Mouse (Mus musculus): ENCODE data around the gene Phospho1. TPM values are rescaled to one million over a fixed set of nuclear protein-coding genes. Genes with fewer than 3 reads are reported as not detected.
A peak's percentile ranks its signal among the peaks of the same experiment; 100 is the strongest.

Phospho1 gene
- total and polyA plus RNA-seq, 2 experiments from 2014 or later: 0.59 to 5.2 TPM

GRCm38 (mm10) chr11:95783457-95783856 lies 40.8 kb upstream of the Phospho1 start:
- Histone ChIP-seq H3K36me3 (ENCODE audit: insufficient read depth, low read length) (no peaks in the 10 kb centered on the region), H3K4me1 (ENCODE audit: insufficient read depth, low read length) (no peaks in the 10 kb centered on the region), H3K9ac (replicated peaks; ENCODE audit: low read length) (no peak overlapping the region), H3K4me3 (ENCODE audit: low read length) (no peak overlapping the region), H3K27ac (no peak overlapping the region), H3K9me3 (ENCODE audit: low read length) (no peaks in the 10 kb centered on the region), H3K27me3 (ENCODE audit: insufficient read depth, low read length) (no peaks in the 10 kb centered on the region), H3K4me2 (ENCODE audit: low read depth, low read length) (no peak overlapping the region)
- ATAC-seq (no peak), DNase-seq (ENCODE audit: low spot score) (no peak)
- no peak for TF ChIP-seq CTCF (IDR thresholded peaks at IDR 0.05; ENCODE audit: low read depth)
- WGBS: 76% methylated on average over 4 of the region's 4 CpGs

GRCm38 (mm10) chr11:95783958-95784357 lies 40.3 kb upstream of the Phospho1 start:
- Histone ChIP-seq H3K4me1 (ENCODE audit: insufficient read depth, low read length) (no peaks in the 10 kb centered on the region), H3K4me3 (ENCODE audit: low read length) (no peak overlapping the region), H3K4me2 (ENCODE audit: low read depth, low read length) (no peak overlapping the region), H3K9me3 (ENCODE audit: low read length) (no peaks in the 10 kb centered on the region), H3K27me3 (ENCODE audit: insufficient read depth, low read length) (no peaks in the 10 kb centered on the region), H3K27ac (no peak overlapping the region), H3K9ac (replicated peaks; ENCODE audit: low read length) (no peak overlapping the region), H3K36me3 (ENCODE audit: insufficient read depth, low read length) (no peaks in the 10 kb centered on the region)
- no peak for TF ChIP-seq CTCF (IDR thresholded peaks at IDR 0.05; ENCODE audit: low read depth)
- DNase-seq (ENCODE audit: low spot score) (no peak), ATAC-seq (no peak)
- 78% methylated on average over 9 of the region's 9 CpGs for WGBS

- TF ChIP-seq CTCF (IDR thresholded peaks at IDR 0.05; ENCODE audit: low read depth): peak; percentile 52
- WGBS: 95% methylated on average over 4 of the region's 4 CpGs
Measured at GRCm38 (mm10) chr11:95785675-95786074, 38.6 kb upstream of the Phospho1 start.

GRCm38 (mm10) chr11:95786511-95786910 lies 37.8 kb upstream of the Phospho1 start:
- Histone ChIP-seq H3K4me3 (ENCODE audit: low read length) (no peak overlapping the region), H3K4me1 (ENCODE audit: insufficient read depth, low read length) (no peaks in the 10 kb centered on the region), H3K4me2 (ENCODE audit: low read depth, low read length) (no peak overlapping the region), H3K36me3 (ENCODE audit: insufficient read depth, low read length) (no peaks in the 10 kb centered on the region), H3K27me3 (ENCODE audit: insufficient read depth, low read length) (no peaks in the 10 kb centered on the region), H3K9me3 (ENCODE audit: low read length) (no peaks in the 10 kb centered on the region), H3K9ac (replicated peaks; ENCODE audit: low read length) (no peak overlapping the region), H3K27ac (no peak overlapping the region)
- 85% methylated on average over 6 of the region's 6 CpGs for WGBS
- DNase-seq (ENCODE audit: low spot score): no peak
- no peak for TF ChIP-seq CTCF (IDR thresholded peaks at IDR 0.05; ENCODE audit: low read depth)
- no peak for ATAC-seq

More at GRCm38 (mm10) chr11:95785675-95786074, 38.6 kb upstream of the Phospho1 start:
- no peaks in the 10 kb centered on the region for H3K36me3 ChIP-seq (ENCODE audit: insufficient read depth, low read length)
- H3K27ac ChIP-seq: no peak overlapping the region
- no peaks in the 10 kb centered on the region for H3K27me3 ChIP-seq (ENCODE audit: insufficient read depth, low read length)
- H3K4me1 ChIP-seq (ENCODE audit: insufficient read depth, low read length): no peaks in the 10 kb centered on the region
- DNase-seq (ENCODE audit: low spot score) (no peak), ATAC-seq (no peak)
- no peak overlapping the region for H3K4me2 ChIP-seq (ENCODE audit: low read depth, low read length)
- H3K4me3 ChIP-seq (ENCODE audit: low read length): no peak overlapping the region
- no peaks in the 10 kb centered on the region for H3K9me3 ChIP-seq (ENCODE audit: low read length)
- H3K9ac ChIP-seq (replicated peaks; ENCODE audit: low read length): no peak overlapping the region

GRCm38 (mm10) chr11:95789451-95789891 lies 34.8 kb upstream of the Phospho1 start:
- Histone ChIP-seq H3K4me1 (ENCODE audit: insufficient read depth, low read length) (no peaks in the 10 kb centered on the region), H3K9me3 (ENCODE audit: low read length) (no peaks in the 10 kb centered on the region), H3K27ac (no peak overlapping the region), H3K27me3 (ENCODE audit: insufficient read depth, low read length) (no peaks in the 10 kb centered on the region), H3K4me3 (ENCODE audit: low read length) (no peak overlapping the region), H3K4me2 (ENCODE audit: low read depth, low read length) (no peak overlapping the region), H3K36me3 (ENCODE audit: insufficient read depth, low read length) (no peaks in the 10 kb centered on the region), H3K9ac (replicated peaks; ENCODE audit: low read length) (no peak overlapping the region)
- ATAC-seq (no peak), DNase-seq (ENCODE audit: low spot score) (no peak)
- TF ChIP-seq CTCF (IDR thresholded peaks at IDR 0.05; ENCODE audit: low read depth): no peak
- 81% methylated on average over 8 of the region's 8 CpGs for WGBS

- H3K36me3 ChIP-seq (ENCODE audit: insufficient read depth, low read length): no peaks in the 10 kb centered on the region
- no peak overlapping the region for H3K27ac ChIP-seq
- H3K4me3 ChIP-seq (ENCODE audit: low read length): no peak overlapping the region
- DNase-seq (ENCODE audit: low spot score) (no peak), ATAC-seq (no peak)
- H3K4me1 ChIP-seq (ENCODE audit: insufficient read depth, low read length): peaks cover 6% of the 10 kb centered on the region
- no peak overlapping the region for H3K4me2 ChIP-seq (ENCODE audit: low read depth, low read length)
- H3K27me3 ChIP-seq (ENCODE audit: insufficient read depth, low read length): no peaks in the 10 kb centered on the region
- H3K9me3 ChIP-seq (ENCODE audit: low read length): no peaks in the 10 kb centered on the region
- WGBS: 80% methylated on average over 13 of the region's 13 CpGs
- no peak overlapping the region for H3K9ac ChIP-seq (replicated peaks; ENCODE audit: low read length)
- no peak for TF ChIP-seq CTCF (IDR thresholded peaks at IDR 0.05; ENCODE audit: low read depth)
Measured at GRCm38 (mm10) chr11:95791787-95792186, 32.5 kb upstream of the Phospho1 start.

GRCm38 (mm10) chr11:95792950-95793509 lies 31.3 kb upstream of the Phospho1 start:
- TF ChIP-seq CTCF (IDR thresholded peaks at IDR 0.05; ENCODE audit: low read depth): no peak
- 93% methylated on average over 8 of the region's 8 CpGs for WGBS
- Histone ChIP-seq H3K27me3 (ENCODE audit: insufficient read depth, low read length) (no peaks in the 10 kb centered on the region), H3K36me3 (ENCODE audit: insufficient read depth, low read length) (no peaks in the 10 kb centered on the region), H3K9me3 (ENCODE audit: low read length) (no peaks in the 10 kb centered on the region), H3K9ac (replicated peaks; ENCODE audit: low read length) (no peak overlapping the region), H3K4me2 (ENCODE audit: low read depth, low read length) (no peak overlapping the region), H3K4me3 (ENCODE audit: low read length) (no peak overlapping the region), H3K27ac (no peak overlapping the region), H3K4me1 (ENCODE audit: insufficient read depth, low read length) (peaks cover 6% of the 10 kb centered on the region)
- ATAC-seq: no peak
- no peak for DNase-seq (ENCODE audit: low spot score)

Data from hindbrain, postnatal 0 days (tissue).